Mouse (Mus musculus) kidney, embryonic 14.5 days (tissue): ENCODE data around the gene Tlx3. TPM values are rescaled to one million over a fixed set of nuclear protein-coding genes. Genes with fewer than 3 reads are reported as not detected.

Experiments
- ATAC-seq: fragments of 200-750 bp; cut with Nextera tagmentation; 2 replicates; pipeline ENCODE4 v1.8.0; 2017; ENCODE audit warnings: moderate number of reproducible peaks, mild to moderate bottlenecking, moderate TSS enrichment, moderate library complexity; ENCODE audit not compliant: low FRiP score, low TSS enrichment
- H3K27ac ChIP-seq: fragments of 300-500 bp; sonication (generic); 2 replicates; pipeline ENCODE4 v1.5.1; 2014; ENCODE audit warnings: low read depth, mild to moderate bottlenecking, low read length, moderate library complexity, mixed read lengths
- H3K27me3 ChIP-seq: fragments of 300-500 bp; sonication (generic); 2 replicates; pipeline ENCODE4 v1.6.1; 2014; ENCODE audit warnings: mild to moderate bottlenecking, low read length; ENCODE audit not compliant: control insufficient read depth, insufficient read depth
- H3K36me3 ChIP-seq: fragments of 300-500 bp; sonication (generic); 2 replicates; pipeline ENCODE4 v1.6.1; 2014; ENCODE audit warnings: low read length, mixed read lengths; ENCODE audit not compliant: control insufficient read depth, insufficient read depth
- H3K4me1 ChIP-seq: fragments of 300-500 bp; sonication (generic); 2 replicates; pipeline ENCODE4 v1.6.1; 2014; ENCODE audit warnings: low read length, mixed read lengths; ENCODE audit not compliant: control insufficient read depth, insufficient read depth
- H3K4me2 ChIP-seq: fragments of 300-500 bp; sonication (generic); replicated peaks from 2 replicates; pipeline ENCODE4 v1.6.1; 2014; ENCODE audit warnings: low read depth, mild to moderate bottlenecking, low read length
- H3K4me3 ChIP-seq: fragments of 300-500 bp; sonication (generic); 2 replicates; pipeline ENCODE4 v1.5.1; 2014; ENCODE audit warnings: mild to moderate bottlenecking, low read length
- H3K9ac ChIP-seq: fragments of 300-500 bp; sonication (generic); 2 replicates; pipeline ENCODE4 v1.6.1; 2014; ENCODE audit warnings: low read depth, mild to moderate bottlenecking, low read length, moderate library complexity
- H3K9me3 ChIP-seq: fragments of 300-500 bp; sonication (generic); 2 replicates; pipeline ENCODE4 v1.6.1; 2016; ENCODE audit warnings: low read length; ENCODE audit not compliant: control insufficient read depth
- WGBS: fragments of 180-500 bp; shearing (Covaris S2); extraction: QIAGEN DNeasy Blood & Tissue Kit; methylation state at CpG from one replicate; pipeline ENCODE4 v1.1.7; 2014; 5-methylcytosine and 5-hydroxymethylcytosine counted together
- polyA plus RNA-seq: library from polyadenylated mRNA; unstranded; fragments of >200 nt; fragmentation: Nextera tagmentation; extraction: Ambion mirVana; gene quantifications from 2 replicates; pipeline ENCODE4 v1.2.1, GENCODE M21; 2014

Tlx3 gene
- polyA plus RNA-seq, 1 experiment from 2014 or later, result not detected

DNA sequence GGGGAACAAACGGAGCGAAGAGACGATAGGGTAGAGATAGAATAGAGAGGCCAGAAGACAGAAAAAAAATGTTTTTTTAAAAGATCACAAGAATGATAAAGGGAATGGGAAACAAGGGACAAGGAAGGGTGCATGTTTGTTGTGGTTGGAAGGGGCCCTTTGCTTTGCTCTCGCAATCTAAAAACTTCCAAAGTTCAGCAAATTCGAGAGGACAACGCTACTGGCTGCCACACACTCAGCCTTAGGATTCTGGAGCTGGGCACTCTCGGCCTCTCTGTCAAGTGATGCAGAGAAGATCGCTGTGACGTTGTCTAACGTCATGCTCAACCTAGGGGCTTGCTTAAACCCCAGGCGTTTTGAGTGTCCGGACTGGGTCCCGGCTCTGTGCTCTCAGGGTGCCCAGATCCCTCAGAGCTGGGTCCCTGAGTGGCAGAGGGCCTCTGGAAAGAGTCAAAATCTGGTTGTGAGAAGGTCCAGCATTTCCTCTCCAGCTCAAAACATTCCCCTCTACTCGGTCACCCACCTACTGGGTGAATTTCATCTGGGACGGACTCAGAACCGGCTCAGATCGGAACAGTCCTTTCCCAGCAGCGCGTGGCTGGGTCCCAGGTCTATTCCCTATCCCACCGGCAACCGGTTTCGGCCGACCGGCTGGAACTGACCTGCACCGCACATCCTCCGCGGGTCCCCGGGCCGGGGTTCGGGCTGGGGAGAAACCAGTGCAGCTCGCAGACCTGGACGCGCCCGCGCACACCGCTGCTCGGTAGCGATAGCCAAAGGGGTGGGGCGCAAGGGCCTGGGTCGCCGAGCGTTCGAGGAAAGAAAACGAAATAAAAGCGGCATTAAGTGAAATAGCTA, 3.3 kb downstream of the Tlx3 start:
- H3K9me3 ChIP-seq, result peaks cover 7% of the 10 kb centered on the region; the same call in 1 of the 2 replicates
- WGBS, result under 1% methylated on average over 45 of the region's 45 CpGs
- H3K9ac ChIP-seq, result no peak overlapping the region
- H3K27me3 ChIP-seq, result peaks cover 97% of the 10 kb centered on the region
- no peak for ATAC-seq
- H3K4me2 ChIP-seq, result peak overlapping the region; percentile 43
- no peak overlapping the region for H3K27ac ChIP-seq
- peak overlapping the region; percentile 23 for H3K4me3 ChIP-seq
- H3K36me3 ChIP-seq, result no peaks in the 10 kb centered on the region
- peaks cover 31% of the 10 kb centered on the region for H3K4me1 ChIP-seq

GRCm38 (mm10) chr11:33199117-33199514, 4.3 kb downstream of the Tlx3 start:
- H3K36me3 ChIP-seq, result no peaks in the 10 kb centered on the region

DNA sequence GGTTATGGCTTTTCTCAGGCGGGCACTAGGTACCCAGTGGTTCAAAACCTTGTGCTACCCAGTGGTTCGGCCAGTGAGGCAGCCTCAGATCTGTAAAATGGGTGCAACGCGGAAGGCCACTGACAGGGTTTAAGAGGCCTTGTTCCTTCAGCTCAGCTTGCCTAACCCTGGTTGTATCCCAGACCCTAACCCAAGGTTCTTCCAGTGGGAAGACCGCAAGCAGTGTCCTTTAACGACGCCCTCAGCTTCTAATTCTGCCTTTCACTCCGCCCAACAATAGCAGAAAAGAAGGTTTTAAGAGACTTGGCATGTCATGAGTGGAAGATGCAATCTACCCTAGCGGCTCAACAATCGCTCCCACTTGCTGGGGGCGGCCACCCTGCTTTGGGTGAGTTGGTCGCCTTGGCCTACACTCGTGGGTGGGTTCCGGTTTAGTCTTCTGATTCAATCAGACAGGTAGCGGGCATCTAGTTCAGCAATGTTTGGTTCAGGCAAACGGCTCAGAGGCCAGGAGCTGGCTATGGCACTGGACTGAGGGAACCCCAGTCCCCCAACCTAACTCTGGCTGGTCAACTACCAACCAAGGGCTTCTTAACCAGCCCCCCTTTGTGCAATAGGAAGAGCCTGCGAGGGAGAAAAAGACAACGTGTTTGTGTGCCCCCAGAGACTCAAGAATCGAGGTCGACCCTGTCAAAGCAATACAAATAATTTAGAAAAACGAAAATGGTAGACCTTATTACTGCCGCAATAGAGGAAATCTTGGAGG, 4.9 kb downstream of the Tlx3 start:
- no peak for ATAC-seq
- WGBS, result 21% methylated on average over 22 of the region's 22 CpGs
- Histone ChIP-seq H3K4me3 (no peak overlapping the region), H3K9ac (no peak overlapping the region), H3K36me3 (no peaks in the 10 kb centered on the region), H3K27me3 (peaks cover 96% of the 10 kb centered on the region), H3K9me3 (peaks cover 7% of the 10 kb centered on the region; the same call in 1 of the 2 replicates), H3K27ac (no peak overlapping the region), H3K4me1 (peaks cover 31% of the 10 kb centered on the region), H3K4me2 (no peak overlapping the region)

More at GRCm38 (mm10) chr11:33199117-33199514, 4.3 kb downstream of the Tlx3 start:
- no peak overlapping the region for H3K4me2 ChIP-seq
- ATAC-seq, result no peak
- peaks cover 94% of the 10 kb centered on the region for H3K27me3 ChIP-seq
- H3K9me3 ChIP-seq, result peaks cover 7% of the 10 kb centered on the region; the same call in 1 of the 2 replicates
- no peak overlapping the region for H3K4me3 ChIP-seq
- no peak overlapping the region for H3K27ac ChIP-seq
- no peak overlapping the region for H3K9ac ChIP-seq
- peaks cover 31% of the 10 kb centered on the region for H3K4me1 ChIP-seq
- 2% methylated on average over 15 of the region's 15 CpGs for WGBS

GRCm38 (mm10) chr11:33197673-33198072, 5.7 kb downstream of the Tlx3 start:
- ATAC-seq, result no peak
- no peak overlapping the region for H3K27ac ChIP-seq
- H3K36me3 ChIP-seq, result no peaks in the 10 kb centered on the region
- no peak overlapping the region for H3K4me2 ChIP-seq
- H3K4me3 ChIP-seq, result no peak overlapping the region
- 14% methylated on average over 15 of the region's 15 CpGs for WGBS
- peaks cover 24% of the 10 kb centered on the region for H3K4me1 ChIP-seq
- H3K9ac ChIP-seq, result no peak overlapping the region
- peaks cover 96% of the 10 kb centered on the region for H3K27me3 ChIP-seq
- peaks cover 7% of the 10 kb centered on the region; the same call in 1 of the 2 replicates for H3K9me3 ChIP-seq

GRCm38 (mm10) chr11:33197133-33197514, 6.3 kb downstream of the Tlx3 start:
- Histone ChIP-seq H3K27ac (no peak overlapping the region), H3K4me1 (peaks cover 20% of the 10 kb centered on the region), H3K9me3 (peaks cover 7% of the 10 kb centered on the region; the same call in 1 of the 2 replicates), H3K9ac (no peak overlapping the region), H3K36me3 (no peaks in the 10 kb centered on the region), H3K4me3 (no peak overlapping the region), H3K27me3 (peaks cover 94% of the 10 kb centered on the region), H3K4me2 (no peak overlapping the region)
- ATAC-seq, result no peak
- WGBS, result 26% methylated on average over 13 of the region's 13 CpGs

GRCm38 (mm10) chr11:33196447-33197132, 6.8 kb downstream of the Tlx3 start:
- Histone ChIP-seq H3K36me3 (no peaks in the 10 kb centered on the region), H3K27ac (no peak overlapping the region), H3K4me3 (no peak overlapping the region), H3K27me3 (peaks cover 94% of the 10 kb centered on the region), H3K4me2 (no peak overlapping the region), H3K4me1 (peaks cover 18% of the 10 kb centered on the region), H3K9ac (no peak overlapping the region), H3K9me3 (peaks cover 7% of the 10 kb centered on the region; the same call in 1 of the 2 replicates)
- 7% methylated on average over 24 of the region's 24 CpGs for whole genome bisulfite sequencing
- ATAC-seq, result no peak

- H3K4me2 ChIP-seq, result no peak overlapping the region
- H3K9ac ChIP-seq, result no peak overlapping the region
- no peak overlapping the region for H3K4me3 ChIP-seq
- no peaks in the 10 kb centered on the region for H3K36me3 ChIP-seq
- 4% methylated on average over 25 of the region's 25 CpGs for WGBS
- peaks cover 7% of the 10 kb centered on the region; the same call in 1 of the 2 replicates for H3K9me3 ChIP-seq
- H3K4me1 ChIP-seq, result peaks cover 10% of the 10 kb centered on the region; the same call in 1 of the 2 replicates
- ATAC-seq, result no peak
- H3K27me3 ChIP-seq, result peaks cover 94% of the 10 kb centered on the region
- H3K27ac ChIP-seq, result no peak overlapping the region
Observed at GRCm38 (mm10) chr11:33195531-33196446, 7.6 kb downstream of the Tlx3 start.

GRCm38 (mm10) chr11:33195061-33195460, 8.3 kb downstream of the Tlx3 start:
- 0 out of 2 replicates have a peak, but pooled peaks cover 3% of the 10 kb centered on the region for H3K4me1 ChIP-seq
- ATAC-seq, result no peak
- no peak overlapping the region for H3K4me3 ChIP-seq
- peaks cover 7% of the 10 kb centered on the region; the same call in 1 of the 2 replicates for H3K9me3 ChIP-seq
- 22% methylated on average over 7 of the region's 7 CpGs for WGBS
- no peak overlapping the region for H3K9ac ChIP-seq
- H3K27ac ChIP-seq, result no peak overlapping the region
- peaks cover 91% of the 10 kb centered on the region for H3K27me3 ChIP-seq
- no peak overlapping the region for H3K4me2 ChIP-seq
- no peaks in the 10 kb centered on the region for H3K36me3 ChIP-seq
